Mouse (Mus musculus): ENCODE measurements around the gene Gm3542.
"Not testable (repeated sequence)": the region's sequence is repeated elsewhere in the genome, so short reads cannot be mapped to it uniquely, and the experiment has no call there.

Gene Gm3542

GRCm38 (mm10) chr14:5334828-5335227 is at the start of gene Gm3542:
Gene Gm3542 (minus strand): TSS chr14:5334928.
- not testable (repeated sequence) for DNase-seq (ENCODE audit: low spot score in 2 of 2)

All from right cerebral cortex, postnatal 10 days (tissue).